Mouse (Mus musculus) brain, embryonic 14.5 days (tissue): ENCODE measurements around the gene Sipa1l2.

Source experiments
- CTCF ChIP-seq: fragments of 200-500 bp; IDR thresholded peaks from 2 replicates; pipeline ENCODE4 v1.5.1; 2012; ENCODE audit warnings: inconsistent platforms, mild to moderate bottlenecking, moderate library complexity, borderline replicate concordance; ENCODE audit not compliant: insufficient read depth, insufficient read length; ENCODE audit errors: extremely low read depth
- POLR2A ChIP-seq: fragments of 200-500 bp; IDR thresholded peaks from 2 replicates; pipeline ENCODE4 v1.6.1; 2012; ENCODE audit warnings: mild to moderate bottlenecking, inconsistent platforms, borderline replicate concordance; ENCODE audit not compliant: poor library complexity, insufficient read depth, insufficient read length, severe bottlenecking; ENCODE audit errors: extremely low read depth

- TF ChIP-seq CTCF = no peak
- TF ChIP-seq POLR2A = no peak
Measured at GRCm38 (mm10) chr8:125471374-125471773, 98.2 kb downstream of the Sipa1l2 start.
